ENCODE assay signal across 8 mouse cellular contexts in the genomic region with DNA sequence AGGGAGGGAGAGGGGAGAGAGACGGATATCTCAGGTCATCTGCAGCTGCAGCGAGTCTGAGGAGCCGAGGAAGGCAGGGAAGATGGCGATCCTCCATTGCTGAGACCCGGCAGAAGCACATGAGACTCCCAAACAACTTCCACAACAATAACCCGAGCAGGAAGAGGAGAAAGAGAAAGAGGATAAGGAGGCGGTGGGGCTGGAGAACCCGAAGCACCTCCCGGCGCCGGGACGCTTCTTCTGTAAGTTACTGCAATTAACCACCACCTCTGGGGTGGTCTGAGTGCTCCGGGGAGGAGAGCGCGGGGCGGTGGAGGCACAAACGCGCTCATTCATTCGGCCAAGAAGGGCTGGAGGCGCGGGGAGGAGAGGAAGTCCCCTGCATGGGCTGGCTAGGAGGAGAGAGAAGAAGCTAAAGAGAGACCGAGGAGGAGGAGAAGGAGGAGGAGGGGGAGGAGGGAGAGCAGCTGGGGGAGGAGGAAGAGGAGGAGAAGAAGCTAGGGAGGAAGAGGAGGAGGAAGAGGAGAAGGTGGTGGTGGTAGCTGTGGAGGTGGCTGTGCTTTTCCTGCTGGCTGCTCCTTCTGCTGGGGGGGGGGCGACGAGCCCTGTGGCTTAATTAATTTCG. TPM values are rescaled to one million over a fixed set of nuclear protein-coding genes. Genes with fewer than 3 reads are reported as not detected.
DNase-seq lines count a peak whose midpoint lies in the region; ATAC-seq and TF ChIP-seq lines count a peak whose summit lies in the region.

No protein-coding gene starts in this region.

- peak; percentile 54 for DNase-seq in urinary bladder, adult 2 months (ENCODE audit: low spot score)
- no peak for DNase-seq in urinary bladder, postnatal 25 days (ENCODE audit: low spot score)
- DNase-seq in embryonic facial prominence, embryonic 10.5 days (ENCODE audit: low spot score) = no peak
- peak; percentile 52 to 63 for DNase-seq in kidney, postnatal 25 days
- peak; percentile 26 for DNase-seq in liver, postnatal 0 days
- DNase-seq in right cerebral cortex, adult 18-20 months = peak; percentile 63
- no peak for DNase-seq in thymus, postnatal 14 days

- no peak for TF ChIP-seq CTCF in liver, postnatal 0 days (IDR thresholded peaks at IDR 0.05; ENCODE audit: low read depth)

- H3K4me1 ChIP-seq in embryonic facial prominence, embryonic 10.5 days = peaks cover 36% of the 10 kb centered on the region
- H3K4me1 ChIP-seq in heart, embryonic 14.5 days (ENCODE audit: control insufficient read depth in 2 of 2, insufficient read depth in 2 of 2, low read length in 2 of 2) = peaks cover 4 to 24% of the 10 kb centered on the region in 2 experiments
- peaks cover 6% of the 10 kb centered on the region for H3K4me1 ChIP-seq in liver, postnatal 0 days (ENCODE audit: insufficient read depth)

- ATAC-seq in heart, embryonic 14.5 days (ENCODE audit: insufficient number of reproducible peaks, insufficient read depth, low FRiP score, low read depth) = 0 out of 2 replicates have a peak, but pooled peaks have one; percentile 18
- ATAC-seq in liver, postnatal 0 days = no peak

- no peak for TF ChIP-seq EP300 in liver, postnatal 0 days (IDR thresholded peaks at IDR 0.05; ENCODE audit: low read depth)

- H3K4me2 ChIP-seq in heart, embryonic 14.5 days (ENCODE audit: low read length) = peak overlapping the region; percentile 85
- peak overlapping the region; percentile 71 for H3K4me2 ChIP-seq in liver, postnatal 0 days (ENCODE audit: low read depth, low read length)

- H3K9ac ChIP-seq in heart, embryonic 14.5 days (ENCODE audit: low read length) = peak overlapping the region; percentile 80
- H3K9ac ChIP-seq in liver, postnatal 0 days (replicated peaks) = no peak overlapping the region

- 2% methylated on average over 24 of the region's 25 CpGs for WGBS in embryonic facial prominence, embryonic 10.5 days
- under 1% methylated on average over 24 of the region's 25 CpGs for WGBS in heart, embryonic 14.5 days
- under 1% methylated on average over 23 of the region's 25 CpGs for WGBS in liver, postnatal 0 days (ENCODE audit: insufficient replicate concordance)

- H3K9me3 ChIP-seq in embryonic facial prominence, embryonic 10.5 days = no peaks in the 10 kb centered on the region
- H3K9me3 ChIP-seq in heart, embryonic 14.5 days (ENCODE audit: control insufficient read depth, low read length) = no peaks in the 10 kb centered on the region
- H3K9me3 ChIP-seq in liver, postnatal 0 days (ENCODE audit: low read length) = no peaks in the 10 kb centered on the region

- H3K27me3 ChIP-seq in embryonic facial prominence, embryonic 10.5 days (replicated peaks; ENCODE audit: low read depth, poor library complexity, severe bottlenecking) = no peaks in the 10 kb centered on the region
- no peaks in the 10 kb centered on the region for H3K27me3 ChIP-seq in heart, embryonic 14.5 days (ENCODE audit: control insufficient read depth, insufficient read depth, low read length)
- peaks cover 58% of the 10 kb centered on the region for H3K27me3 ChIP-seq in liver, postnatal 0 days (ENCODE audit: insufficient read depth, low read length)

- H3K36me3 ChIP-seq in embryonic facial prominence, embryonic 10.5 days (replicated peaks) = peaks cover 17% of the 10 kb centered on the region
- H3K36me3 ChIP-seq in heart, embryonic 14.5 days (ENCODE audit: control insufficient read depth, insufficient read depth, low read length) = no peaks in the 10 kb centered on the region
- no peaks in the 10 kb centered on the region for H3K36me3 ChIP-seq in liver, postnatal 0 days (replicated peaks; ENCODE audit: insufficient read depth, low read length)

- H3K4me3 ChIP-seq in embryonic facial prominence, embryonic 10.5 days = peak overlapping the region; percentile 86
- peak overlapping the region; percentile 72 to 74 for H3K4me3 ChIP-seq in heart, embryonic 14.5 days (ENCODE audit: control insufficient read depth in 1 of 2, insufficient read depth in 1 of 2, low read depth in 1 of 2, low read length in 2 of 2)
- H3K4me3 ChIP-seq in liver, postnatal 0 days (ENCODE audit: low read depth, low read length) = peak overlapping the region; percentile 48

- peak overlapping the region; percentile 99 for H3K27ac ChIP-seq in embryonic facial prominence, embryonic 10.5 days (replicated peaks)
- H3K27ac ChIP-seq in heart, embryonic 14.5 days (replicated peaks in 1 of 2; ENCODE audit: control insufficient read depth in 1 of 2, insufficient read depth in 1 of 2, low read depth in 2 of 2, low read length in 2 of 2) = peak overlapping the region; percentile 77 to 81
- peak overlapping the region; percentile 12; the same call in 1 of the 2 replicates for H3K27ac ChIP-seq in liver, postnatal 0 days (ENCODE audit: low read depth)

RNA-seq across cellular contexts. Expression of a gene that starts 3.3 kb away (rescaled TPM):
- 7.8 and 7.9 TPM in 2 replicates for polyA plus RNA-seq in urinary bladder, adult 2 months (2012; rRNA removed)
- polyA plus RNA-seq in embryonic facial prominence, embryonic 10.5 days (2016; fragmentation: Nextera tagmentation; extraction: Ambion mirVana) = 14.8 TPM in 2 replicates
- polyA plus RNA-seq in heart, embryonic 14.5 days (2014; fragmentation: Nextera tagmentation; extraction: Ambion mirVana) = 1.7 and 3.7 TPM in 2 replicates
- polyA plus RNA-seq in liver, postnatal 0 days (2015; fragmentation: Nextera tagmentation; extraction: Ambion mirVana) = 0.08 and 0.14 TPM in 2 replicates

Comparison
In these comparisons a context has a peak if more than half of its experiments do, and no peak if none do; other contexts are left out.
1. DNase-seq: peak in urinary bladder, adult 2 months (single experiment), kidney, postnatal 25 days (2 of 2), liver, postnatal 0 days (single experiment) and right cerebral cortex, adult 18-20 months (single experiment); none in urinary bladder, postnatal 25 days (single experiment), embryonic facial prominence, embryonic 10.5 days (single experiment) and thymus, postnatal 14 days (single experiment).
2. H3K27ac ChIP-seq: peak in every context shown above with its lines; median percentile 99 in embryonic facial prominence, embryonic 10.5 days; 79 in heart, embryonic 14.5 days; 12 in liver, postnatal 0 days.
3. Peak in every context shown above with its lines, with median percentiles within 50 percentile points of each other: H3K4me3 ChIP-seq.